Comparison of ENCODE assay signal across 21 mouse cellular contexts in the genomic region with DNA sequence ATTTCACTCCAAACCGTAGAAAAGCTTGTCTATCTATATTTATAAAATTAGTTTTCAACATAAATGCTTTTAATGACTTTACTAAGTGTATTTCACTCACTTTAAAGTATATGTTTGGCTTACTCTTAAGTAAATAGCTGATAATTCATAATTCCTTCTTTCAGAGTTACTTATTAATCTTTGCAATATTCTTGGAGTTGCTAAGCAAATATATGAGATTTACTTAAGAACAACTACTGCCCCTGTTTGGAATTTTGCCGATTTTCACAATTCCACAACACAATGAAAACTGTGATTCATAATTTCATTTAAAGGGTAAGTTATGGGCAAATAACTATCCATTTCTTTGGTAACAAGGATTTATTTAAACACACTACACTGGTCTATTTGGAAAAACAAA.
"Had no signal": no experiment of that assay in that cellular context is flagged by ENCODE, and none has a peak within 500 bp of the region (broad histone marks: within the 10 kb centered on the region; RNA-seq: fewer than 3 reads in every experiment).

No protein-coding gene starts in this region.

- H3K9ac ChIP-seq: liver, embryonic 13.5 days; liver, embryonic 15.5 days; liver, postnatal 0 days; midbrain, embryonic 12.5 days; neural tube, embryonic 13.5 days; neural tube, embryonic 15.5 days had no signal

- H3K4me2 ChIP-seq: liver, embryonic 11.5 days; liver, embryonic 13.5 days; liver, embryonic 15.5 days; midbrain, embryonic 12.5 days; neural tube, embryonic 13.5 days; neural tube, embryonic 15.5 days had no signal

- H3K27me3 ChIP-seq: liver, embryonic 13.5 days; liver, embryonic 15.5 days; megakaryocyte, embryonic 14.5 days; midbrain, embryonic 12.5 days; neural tube, embryonic 13.5 days; neural tube, embryonic 15.5 days had no signal

- H3K4me1 ChIP-seq: liver, embryonic 13.5 days; liver, embryonic 15.5 days; megakaryocyte, embryonic 14.5 days; midbrain, embryonic 12.5 days; neural tube, embryonic 13.5 days; neural tube, embryonic 15.5 days had no signal

- DNase-seq: liver; liver, embryonic 13.5 days; liver, postnatal 0 days; midbrain, embryonic 14.5 days; retina, postnatal 1 day; right cerebral cortex, adult 18-20 months; right cerebral cortex, postnatal 25 days; right cerebral cortex, postnatal 4 days; spleen, adult 18-20 months; thymus, adult 2 months; thymus, postnatal 25 days; thymus, postnatal 4 days had no signal

- H3K36me3 ChIP-seq: liver, embryonic 13.5 days; liver, embryonic 15.5 days; midbrain, embryonic 12.5 days; neural tube, embryonic 13.5 days; neural tube, embryonic 15.5 days had no signal

- ATAC-seq: liver, postnatal 0 days; midbrain, embryonic 16.5 days had no signal

- H3K4me3 ChIP-seq: liver, embryonic 13.5 days; liver, embryonic 15.5 days; megakaryocyte, embryonic 14.5 days; midbrain, embryonic 12.5 days; myocyte; neural tube, embryonic 13.5 days; neural tube, embryonic 15.5 days had no signal

- H3K9me3 ChIP-seq: liver, embryonic 13.5 days; liver, embryonic 15.5 days; megakaryocyte, embryonic 14.5 days; midbrain, embryonic 12.5 days; neural tube, embryonic 13.5 days; neural tube, embryonic 15.5 days had no signal

- H3K27ac ChIP-seq: liver, embryonic 13.5 days; liver, embryonic 15.5 days; macrophage; midbrain, embryonic 12.5 days; neural tube, embryonic 13.5 days; neural tube, embryonic 15.5 days had no signal
